Mouse (Mus musculus): ENCODE data around the gene Acyp1. TPM values are rescaled to one million over a fixed set of nuclear protein-coding genes. Genes with fewer than 3 reads are reported as not detected.
A peak's percentile ranks its signal among the peaks of the same experiment; 100 is the strongest.

The Acyp1 gene
- polyA plus RNA-seq, 1 experiment from 2014 or later, result 48.4 TPM

DNA sequence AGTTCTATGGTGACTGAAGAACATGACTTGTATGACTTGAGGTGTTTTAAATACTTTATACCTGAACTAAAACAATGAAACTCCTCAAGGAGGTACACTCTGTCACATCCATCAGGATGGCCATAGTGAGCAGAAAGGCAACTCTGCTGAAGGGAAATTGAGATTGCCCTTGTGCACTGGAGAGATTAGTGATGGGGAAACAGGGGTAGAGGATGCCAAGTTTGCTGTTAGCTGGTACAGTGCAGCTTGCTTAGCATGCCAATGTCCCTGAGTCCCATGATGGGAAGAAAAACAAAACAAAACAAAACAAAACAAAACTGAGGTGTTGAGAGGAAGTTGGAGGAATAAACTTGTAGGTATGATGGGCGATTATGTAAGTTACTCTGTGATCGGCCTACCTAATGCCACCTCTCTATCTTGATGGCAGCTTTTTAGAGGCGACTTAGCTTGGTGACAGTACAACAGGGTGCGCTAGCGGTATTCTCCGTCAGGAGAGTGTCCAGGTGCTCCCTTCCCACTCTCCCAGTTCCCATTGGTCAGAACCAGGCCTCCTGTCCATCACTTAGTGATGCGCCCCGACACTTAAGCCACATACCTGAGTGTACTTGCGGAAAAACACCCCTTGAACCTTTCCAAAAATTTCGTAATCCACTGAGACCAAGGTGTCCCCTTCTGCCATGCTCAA lies 8.7 kb downstream of the Acyp1 start:
- Histone ChIP-seq H3K9me3 (replicated peaks; ENCODE audit: control insufficient read depth, low read length, poor library complexity, severe bottlenecking) (no peaks in the 10 kb centered on the region), H3K4me1 (ENCODE audit: control insufficient read depth, insufficient read depth, low read length) (peaks cover 5% of the 10 kb centered on the region)
- WGBS, result 6% methylated on average over 10 of the region's 10 CpGs

DNA sequence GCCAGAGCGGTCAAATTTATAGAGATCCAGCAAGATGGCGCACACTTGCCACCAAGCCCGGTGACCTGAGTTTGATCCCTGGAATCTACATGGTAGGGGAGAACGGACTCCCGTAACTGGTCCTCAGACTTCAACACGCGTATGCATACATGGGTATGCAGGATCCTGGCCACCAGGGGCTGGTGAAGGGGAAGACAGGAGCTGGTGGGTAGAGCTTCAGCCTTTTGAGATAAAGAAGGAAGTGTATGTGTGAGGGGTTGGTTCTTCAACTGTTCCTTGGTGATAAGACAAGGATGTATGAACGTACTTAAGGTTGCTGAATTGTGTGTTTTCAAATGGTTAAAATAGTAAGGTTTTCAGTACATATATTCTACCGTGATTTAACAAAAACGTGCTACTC lies 9.3 kb downstream of the Acyp1 start:
- no peak for ATAC-seq
- no peaks in the 10 kb centered on the region for H3K36me3 ChIP-seq (ENCODE audit: control insufficient read depth, insufficient read depth, low read length)
- H3K4me2 ChIP-seq (ENCODE audit: low read length), result no peak overlapping the region
- WGBS, result 95% methylated on average over 10 of the region's 10 CpGs
- no peak overlapping the region for H3K27ac ChIP-seq (ENCODE audit: low read length)
- no peak overlapping the region for H3K4me3 ChIP-seq (ENCODE audit: low read depth, low read length)
- no peaks in the 10 kb centered on the region for H3K27me3 ChIP-seq (ENCODE audit: control insufficient read depth, insufficient read depth, low read depth, low read length)
- no peak overlapping the region for H3K9ac ChIP-seq (ENCODE audit: low read depth, low read length)
- no peaks in the 10 kb centered on the region for H3K9me3 ChIP-seq (replicated peaks; ENCODE audit: control insufficient read depth, low read length, poor library complexity, severe bottlenecking)
- H3K4me1 ChIP-seq (ENCODE audit: control insufficient read depth, insufficient read depth, low read length), result peaks cover 5% of the 10 kb centered on the region

More for the DNA sequence above, 8.7 kb downstream of the Acyp1 start:
- ATAC-seq, result peak; percentile 43; the same call in 1 of the 2 replicates
- peak overlapping the region; percentile 52 for H3K4me3 ChIP-seq (ENCODE audit: low read depth, low read length)
- H3K27ac ChIP-seq (ENCODE audit: low read length), result peak overlapping the region; percentile 75
- H3K4me2 ChIP-seq (ENCODE audit: low read length), result peak overlapping the region; percentile 90
- peak overlapping the region; percentile 70 for H3K9ac ChIP-seq (ENCODE audit: low read depth, low read length)
- H3K27me3 ChIP-seq (ENCODE audit: control insufficient read depth, insufficient read depth, low read depth, low read length), result no peaks in the 10 kb centered on the region
- no peaks in the 10 kb centered on the region for H3K36me3 ChIP-seq (ENCODE audit: control insufficient read depth, insufficient read depth, low read length)

DNA sequence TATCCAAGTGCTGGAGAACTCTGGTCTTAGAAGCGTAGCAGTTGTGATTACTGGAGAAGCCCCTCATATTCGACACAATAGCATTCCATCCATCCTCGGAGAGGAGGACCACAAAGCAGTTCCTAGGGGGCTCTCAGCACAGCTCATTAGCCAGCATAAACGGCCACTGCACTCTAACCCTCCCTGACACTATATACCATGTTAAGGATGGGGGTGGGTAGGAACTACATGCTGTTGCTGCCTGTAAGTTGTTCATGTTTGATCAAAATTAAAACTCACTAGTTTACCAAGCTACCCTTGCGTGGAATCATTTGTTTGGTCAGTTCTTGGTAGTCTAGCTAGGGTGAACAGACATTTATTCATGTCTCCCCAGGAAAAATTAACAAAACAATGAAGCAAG lies 12.0 kb downstream of the Acyp1 start:
- WGBS, result 76% methylated on average over 5 of the region's 5 CpGs
- H3K27me3 ChIP-seq (ENCODE audit: control insufficient read depth, insufficient read depth, low read depth, low read length), result no peaks in the 10 kb centered on the region
- H3K4me2 ChIP-seq (ENCODE audit: low read length), result no peak overlapping the region
- no peak overlapping the region for H3K27ac ChIP-seq (ENCODE audit: low read length)
- H3K9ac ChIP-seq (ENCODE audit: low read depth, low read length), result no peak overlapping the region
- H3K4me3 ChIP-seq (ENCODE audit: low read depth, low read length), result no peak overlapping the region
- no peaks in the 10 kb centered on the region for H3K36me3 ChIP-seq (ENCODE audit: control insufficient read depth, insufficient read depth, low read length)
- ATAC-seq, result no peak
- H3K9me3 ChIP-seq (replicated peaks; ENCODE audit: control insufficient read depth, low read length, poor library complexity, severe bottlenecking), result no peaks in the 10 kb centered on the region
- peaks cover 5% of the 10 kb centered on the region for H3K4me1 ChIP-seq (ENCODE audit: control insufficient read depth, insufficient read depth, low read length)

DNA sequence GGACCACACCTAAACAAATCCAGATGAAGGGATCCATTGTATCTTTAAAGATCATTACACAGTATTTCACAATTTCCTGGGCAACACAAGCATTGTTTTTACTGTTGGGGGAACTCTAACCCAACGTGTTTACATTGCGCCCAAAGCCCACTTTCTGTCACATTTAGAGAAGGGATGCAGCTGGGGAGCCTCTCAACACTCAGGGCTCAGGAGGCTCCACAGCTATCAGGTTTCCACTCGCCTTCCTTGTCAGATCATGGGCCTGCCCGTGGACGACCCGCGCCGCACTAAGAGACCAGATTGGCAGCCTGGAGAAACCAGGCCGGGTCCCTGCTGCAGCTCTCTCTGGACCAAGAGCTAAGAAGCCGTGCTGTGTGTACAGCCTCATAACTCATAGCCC lies 14.7 kb downstream of the Acyp1 start:
- ATAC-seq, result no peak
- H3K27me3 ChIP-seq (ENCODE audit: control insufficient read depth, insufficient read depth, low read depth, low read length), result no peaks in the 10 kb centered on the region
- 85% methylated on average over 10 of the region's 10 CpGs for WGBS
- no peak overlapping the region for H3K4me3 ChIP-seq (ENCODE audit: low read depth, low read length)
- H3K4me2 ChIP-seq (ENCODE audit: low read length), result no peak overlapping the region
- no peak overlapping the region for H3K9ac ChIP-seq (ENCODE audit: low read depth, low read length)
- H3K27ac ChIP-seq (ENCODE audit: low read length), result no peak overlapping the region
- H3K36me3 ChIP-seq (ENCODE audit: control insufficient read depth, insufficient read depth, low read length), result no peaks in the 10 kb centered on the region
- H3K9me3 ChIP-seq (replicated peaks; ENCODE audit: control insufficient read depth, low read length, poor library complexity, severe bottlenecking), result no peaks in the 10 kb centered on the region
- H3K4me1 ChIP-seq (ENCODE audit: control insufficient read depth, insufficient read depth, low read length), result peaks cover 4% of the 10 kb centered on the region; the same call in 1 of the 2 replicates

DNA sequence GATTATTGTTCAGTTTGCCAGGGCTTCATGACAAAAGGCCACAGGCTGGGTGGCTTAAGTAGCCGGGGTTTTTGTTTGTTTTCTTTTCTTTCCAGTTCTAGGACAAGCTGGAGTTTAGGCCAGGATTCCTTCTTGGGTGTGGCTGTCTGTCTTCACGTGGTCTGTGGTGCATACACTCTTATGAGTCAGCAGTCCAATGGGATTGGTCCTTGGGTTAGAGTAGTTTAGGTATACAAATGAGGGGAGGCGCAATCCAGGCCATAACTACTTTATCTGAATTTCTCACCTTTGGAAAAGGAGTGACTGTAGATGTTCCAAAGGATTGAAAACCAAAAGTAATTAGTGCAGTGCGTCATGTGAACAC lies 16.4 kb downstream of the Acyp1 start:
- ATAC-seq, result no peak
- no peak overlapping the region for H3K27ac ChIP-seq (ENCODE audit: low read length)
- H3K4me1 ChIP-seq (ENCODE audit: control insufficient read depth, insufficient read depth, low read length), result peaks cover 4% of the 10 kb centered on the region; the same call in 1 of the 2 replicates
- no peak overlapping the region for H3K4me2 ChIP-seq (ENCODE audit: low read length)
- WGBS, result 73% methylated on average over 4 of the region's 4 CpGs
- H3K27me3 ChIP-seq (ENCODE audit: control insufficient read depth, insufficient read depth, low read depth, low read length), result no peaks in the 10 kb centered on the region
- no peak overlapping the region for H3K4me3 ChIP-seq (ENCODE audit: low read depth, low read length)
- H3K9ac ChIP-seq (ENCODE audit: low read depth, low read length), result no peak overlapping the region
- H3K9me3 ChIP-seq (replicated peaks; ENCODE audit: control insufficient read depth, low read length, poor library complexity, severe bottlenecking), result no peaks in the 10 kb centered on the region
- H3K36me3 ChIP-seq (ENCODE audit: control insufficient read depth, insufficient read depth, low read length), result no peaks in the 10 kb centered on the region

DNA sequence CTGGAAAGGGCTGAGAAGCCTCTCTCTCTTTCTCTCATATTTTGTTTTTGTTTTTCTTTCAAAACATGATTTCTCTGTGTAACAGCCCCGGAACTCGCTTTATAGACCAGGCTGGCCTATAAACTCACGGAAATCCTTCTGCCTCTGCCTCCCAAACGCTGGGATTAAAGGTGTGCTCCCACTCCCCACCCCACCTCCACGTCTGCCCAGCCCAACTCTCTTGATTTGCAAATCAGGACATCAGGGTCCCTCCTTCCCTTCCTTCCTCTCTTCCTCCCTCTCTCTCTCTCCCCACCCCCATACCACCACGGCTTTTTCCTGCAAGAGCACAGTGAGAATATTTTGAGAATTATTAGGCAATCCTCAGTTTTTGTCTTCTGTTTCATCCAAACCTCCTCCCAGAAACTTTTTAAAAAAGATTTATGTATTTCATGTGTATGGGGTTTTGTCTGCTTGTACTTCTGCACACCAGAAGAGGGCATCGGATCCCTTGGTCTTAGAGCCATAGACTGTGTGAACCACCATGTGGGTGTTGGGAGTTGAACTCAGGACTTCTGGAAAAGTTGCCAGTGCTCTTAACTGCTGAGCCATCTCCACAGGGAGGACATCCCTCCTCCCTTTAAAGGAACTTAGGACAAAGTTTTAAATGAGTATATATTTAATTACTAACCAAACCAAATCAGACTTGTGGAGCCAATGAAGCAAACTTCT lies 17.0 kb downstream of the Acyp1 start:
- peak overlapping the region; percentile 48; the same call in 1 of the 2 replicates for H3K4me3 ChIP-seq (ENCODE audit: low read depth, low read length)
- no peak overlapping the region for H3K9ac ChIP-seq (ENCODE audit: low read depth, low read length)
- no peak for ATAC-seq
- WGBS, result 72% methylated on average over 7 of the region's 7 CpGs
- no peak overlapping the region for H3K4me2 ChIP-seq (ENCODE audit: low read length)
- peaks cover 4% of the 10 kb centered on the region; the same call in 1 of the 2 replicates for H3K4me1 ChIP-seq (ENCODE audit: control insufficient read depth, insufficient read depth, low read length)
- H3K27ac ChIP-seq (ENCODE audit: low read length), result no peak overlapping the region
- H3K27me3 ChIP-seq (ENCODE audit: control insufficient read depth, insufficient read depth, low read depth, low read length), result no peaks in the 10 kb centered on the region
- H3K36me3 ChIP-seq (ENCODE audit: control insufficient read depth, insufficient read depth, low read length), result no peaks in the 10 kb centered on the region
- no peaks in the 10 kb centered on the region for H3K9me3 ChIP-seq (replicated peaks; ENCODE audit: control insufficient read depth, low read length, poor library complexity, severe bottlenecking)

DNA sequence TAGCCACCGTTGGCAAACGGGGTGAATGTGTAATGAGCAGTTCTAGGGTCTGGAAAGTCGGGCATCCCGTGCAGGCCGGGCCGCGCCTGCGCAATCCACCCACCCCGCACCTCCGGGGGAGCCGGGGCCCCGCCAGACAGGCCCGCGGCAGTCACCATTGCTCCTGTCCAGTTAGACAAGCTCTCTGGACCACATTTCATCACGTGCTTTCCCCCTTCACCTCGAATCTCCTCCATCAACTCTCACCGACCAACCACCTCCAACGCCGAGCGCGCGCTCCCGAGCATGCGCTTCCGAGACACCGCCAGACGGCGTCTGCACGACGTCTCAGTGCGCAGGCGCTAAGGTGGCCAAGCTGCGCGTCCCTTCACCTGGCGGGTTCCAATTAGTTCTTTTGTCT lies 17.9 kb downstream of the Acyp1 start, which contains the start of gene Mlh3:
Mlh3 (minus strand) TSS at position 281 of the 400 bp plus-strand sequence.
- Histone ChIP-seq H3K27me3 (ENCODE audit: control insufficient read depth, insufficient read depth, low read depth, low read length) (no peaks in the 10 kb centered on the region), H3K9me3 (replicated peaks; ENCODE audit: control insufficient read depth, low read length, poor library complexity, severe bottlenecking) (no peaks in the 10 kb centered on the region)

DNA sequence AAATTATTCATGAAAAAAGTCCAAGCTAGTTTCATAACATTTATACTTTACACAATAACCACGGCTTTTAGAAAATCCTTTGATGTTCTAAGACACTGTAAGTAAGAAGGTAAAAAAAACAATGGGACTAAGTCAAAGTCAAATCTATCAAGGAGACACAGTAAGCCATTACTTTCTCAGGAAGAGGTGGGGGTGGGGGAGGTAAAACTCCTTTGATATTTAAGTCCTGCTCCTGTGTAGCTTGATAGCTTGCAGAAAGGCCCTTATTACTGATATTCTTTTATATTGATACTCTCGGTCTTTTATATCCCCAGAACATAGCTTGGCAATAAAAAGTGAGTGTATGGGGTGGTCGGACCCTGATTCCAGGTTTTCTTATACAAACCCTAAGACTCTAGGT lies 18.4 kb downstream of the Acyp1 start:
- peak overlapping the region; percentile 48 for H3K4me3 ChIP-seq (ENCODE audit: low read depth, low read length)
- no peaks in the 10 kb centered on the region for H3K36me3 ChIP-seq (ENCODE audit: control insufficient read depth, insufficient read depth, low read length)
- 0 out of 2 replicates have a peak, but pooled peaks have one; percentile 33 for ATAC-seq
- H3K27me3 ChIP-seq (ENCODE audit: control insufficient read depth, insufficient read depth, low read depth, low read length), result no peaks in the 10 kb centered on the region
- peak overlapping the region; percentile 84 for H3K27ac ChIP-seq (ENCODE audit: low read length)
- WGBS, result 56% methylated on average over 3 of the region's 3 CpGs
- H3K4me1 ChIP-seq (ENCODE audit: control insufficient read depth, insufficient read depth, low read length), result peaks cover 4% of the 10 kb centered on the region; the same call in 1 of the 2 replicates
- peak overlapping the region; percentile 64 for H3K4me2 ChIP-seq (ENCODE audit: low read length)
- H3K9ac ChIP-seq (ENCODE audit: low read depth, low read length), result peak overlapping the region; percentile 73
- H3K9me3 ChIP-seq (replicated peaks; ENCODE audit: control insufficient read depth, low read length, poor library complexity, severe bottlenecking), result no peaks in the 10 kb centered on the region

More for the DNA sequence above, 17.9 kb downstream of the Acyp1 start, which contains the start of gene Mlh3:
- Histone ChIP-seq H3K9ac (ENCODE audit: low read depth, low read length) (peak within 1 kb of the TSS; percentile 73), H3K36me3 (ENCODE audit: control insufficient read depth, insufficient read depth, low read length) (no peaks in the 10 kb centered on the region), H3K4me2 (ENCODE audit: low read length) (peak within 1 kb of the TSS; percentile 64), H3K4me3 (ENCODE audit: low read depth, low read length) (peak within 1 kb of the TSS; percentile 48), H3K27ac (ENCODE audit: low read length) (peak within 1 kb of the TSS; percentile 84), H3K4me1 (ENCODE audit: control insufficient read depth, insufficient read depth, low read length) (peaks cover 4% of the 10 kb centered on the region; the same call in 1 of the 2 replicates)
- peak; percentile 97 for ATAC-seq
- 0% methylated on average over 35 of the region's 35 CpGs for WGBS

DNA sequence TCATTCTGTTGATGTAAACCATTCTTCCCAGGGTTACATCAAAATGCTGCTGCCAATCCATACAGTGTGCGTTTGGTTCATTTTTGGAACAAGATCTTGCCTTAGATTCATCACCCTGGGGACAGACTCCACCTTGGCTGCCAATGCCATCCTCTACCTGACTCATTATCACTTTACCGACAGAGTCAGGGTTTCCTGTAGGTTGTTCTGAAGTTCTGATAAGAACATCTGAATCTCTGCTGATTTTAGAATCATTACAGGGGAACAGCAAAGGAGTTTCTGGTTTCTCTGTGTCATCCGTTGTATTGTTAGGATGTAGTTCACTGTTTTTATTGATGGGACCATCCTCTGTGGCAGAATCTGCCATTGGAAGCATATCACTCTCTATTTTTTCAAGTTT lies 22.0 kb downstream of the Acyp1 start:
- H3K27me3 ChIP-seq (ENCODE audit: control insufficient read depth, insufficient read depth, low read depth, low read length), result no peaks in the 10 kb centered on the region
- no peak overlapping the region for H3K4me2 ChIP-seq (ENCODE audit: low read length)
- no peak overlapping the region for H3K4me3 ChIP-seq (ENCODE audit: low read depth, low read length)
- H3K27ac ChIP-seq (ENCODE audit: low read length), result no peak overlapping the region
- H3K36me3 ChIP-seq (ENCODE audit: control insufficient read depth, insufficient read depth, low read length), result no peaks in the 10 kb centered on the region
- no peak overlapping the region for H3K9ac ChIP-seq (ENCODE audit: low read depth, low read length)
- 96% methylated on average over 3 of the region's 3 CpGs for WGBS
- no peaks in the 10 kb centered on the region for H3K9me3 ChIP-seq (replicated peaks; ENCODE audit: control insufficient read depth, low read length, poor library complexity, severe bottlenecking)
- ATAC-seq, result no peak
- peaks cover 4% of the 10 kb centered on the region; the same call in 1 of the 2 replicates for H3K4me1 ChIP-seq (ENCODE audit: control insufficient read depth, insufficient read depth, low read length)

Data from midbrain, embryonic 16.5 days (tissue).